Mouse (Mus musculus) thymus, postnatal 14 days (tissue): ENCODE results near the gene Nptxr.
A peak's percentile ranks its signal among the peaks of the same experiment; 100 is the strongest.
"Not testable (repeated sequence)": the region's sequence is repeated elsewhere in the genome, so short reads cannot be mapped to it uniquely, and the experiment has no call there.

Source experiments
- DNase-seq: peaks from one replicate; pipeline ENCODE4 v3.0.0; 2021

The Nptxr gene

GRCm38 (mm10) chr15:79822265-79823199 is 18.0 kb upstream of the Nptxr start:
- no peak for DNase-seq

- DNase-seq = no peak
Measured at GRCm38 (mm10) chr15:79818325-79818724, 13.8 kb upstream of the Nptxr start.

DNA sequence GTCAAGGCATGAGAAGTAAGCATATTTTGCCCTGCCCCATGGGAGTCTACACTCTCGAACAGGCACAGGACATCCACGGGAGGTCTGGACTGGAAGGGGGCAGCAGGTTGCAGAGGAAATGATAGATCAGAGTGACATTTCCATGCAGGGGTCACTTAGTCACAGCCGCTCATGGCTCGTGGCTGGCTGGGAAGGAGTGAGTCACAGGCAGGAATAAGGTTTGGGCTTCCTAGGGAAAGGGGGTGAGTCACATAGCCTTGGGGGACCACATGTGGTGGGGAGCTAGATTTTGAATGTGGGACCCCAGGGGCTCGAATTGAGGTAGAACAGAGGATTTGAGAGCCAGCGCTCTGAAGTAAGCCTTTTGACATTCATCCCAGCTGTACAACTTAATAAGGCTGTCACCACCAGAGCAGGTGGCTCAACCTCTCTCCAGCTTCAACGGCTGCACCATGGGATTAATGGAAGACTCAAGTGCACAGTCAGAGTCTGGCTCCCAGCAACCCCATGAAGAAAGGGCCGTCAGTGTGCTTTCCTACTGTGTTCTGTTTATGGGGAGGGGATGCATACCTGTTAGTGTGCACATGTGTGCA is 9.2 kb upstream of the Nptxr start:
- no peak for DNase-seq

- not testable (repeated sequence) for DNase-seq
Measured at GRCm38 (mm10) chr15:79812840-79813239, 8.3 kb upstream of the Nptxr start.

- no peak for DNase-seq
Measured at GRCm38 (mm10) chr15:79810997-79811396, 6.4 kb upstream of the Nptxr start.

DNA sequence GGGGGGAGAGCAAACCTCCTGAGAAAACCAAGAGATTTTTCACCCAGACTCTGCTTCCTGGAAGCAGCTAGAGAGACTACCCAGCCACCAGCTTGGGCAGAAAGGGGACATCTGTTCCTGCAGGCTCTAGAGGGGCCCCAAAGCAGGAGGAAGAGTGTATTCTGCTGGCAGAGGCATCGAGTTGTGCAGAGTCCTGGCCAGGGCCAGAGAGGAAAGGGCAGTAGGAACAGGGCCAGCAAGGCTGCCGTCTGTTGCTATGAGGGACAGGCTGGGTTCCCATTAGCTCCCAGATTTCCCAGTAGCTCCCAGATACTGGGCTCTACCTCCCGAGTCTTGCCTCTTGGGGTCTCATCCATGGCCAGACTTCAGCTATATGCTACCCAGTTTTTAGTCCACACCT is 5.5 kb upstream of the Nptxr start:
- no peak for DNase-seq

GRCm38 (mm10) chr15:79808658-79809057 is 4.1 kb upstream of the Nptxr start:
- no peak for DNase-seq

GRCm38 (mm10) chr15:79808114-79808513 is 3.5 kb upstream of the Nptxr start:
- peak; percentile 66 for DNase-seq

- no peak for DNase-seq
Measured at GRCm38 (mm10) chr15:79807050-79807449, 2.5 kb upstream of the Nptxr start.

DNA sequence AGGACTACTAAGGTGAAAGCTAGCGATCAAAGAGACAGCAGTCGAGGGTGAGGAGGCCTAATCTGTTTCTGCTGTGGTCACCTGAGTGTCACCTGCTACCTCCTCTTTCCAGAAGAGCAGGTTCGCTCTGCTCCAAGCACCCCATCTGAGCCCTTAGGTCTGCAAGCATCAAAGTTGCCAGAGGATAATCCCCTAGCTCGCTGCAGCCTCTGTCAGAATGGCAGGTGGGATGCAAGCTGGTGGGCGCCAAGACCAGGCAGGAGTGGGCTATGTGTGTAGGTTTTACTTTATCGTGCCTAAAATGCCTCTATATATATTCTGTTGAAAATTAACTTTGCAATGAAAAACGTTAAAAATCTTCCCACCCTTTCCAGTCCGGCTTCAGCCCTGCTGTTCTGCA is 680 bp upstream of the Nptxr start:
- no peak for DNase-seq

- DNase-seq = peak; percentile 31
Measured at GRCm38 (mm10) chr15:79803533-79804351, 824 bp downstream of the Nptxr start.

GRCm38 (mm10) chr15:79802304-79802703 is 2.3 kb downstream of the Nptxr start:
- DNase-seq = no peak

DNA sequence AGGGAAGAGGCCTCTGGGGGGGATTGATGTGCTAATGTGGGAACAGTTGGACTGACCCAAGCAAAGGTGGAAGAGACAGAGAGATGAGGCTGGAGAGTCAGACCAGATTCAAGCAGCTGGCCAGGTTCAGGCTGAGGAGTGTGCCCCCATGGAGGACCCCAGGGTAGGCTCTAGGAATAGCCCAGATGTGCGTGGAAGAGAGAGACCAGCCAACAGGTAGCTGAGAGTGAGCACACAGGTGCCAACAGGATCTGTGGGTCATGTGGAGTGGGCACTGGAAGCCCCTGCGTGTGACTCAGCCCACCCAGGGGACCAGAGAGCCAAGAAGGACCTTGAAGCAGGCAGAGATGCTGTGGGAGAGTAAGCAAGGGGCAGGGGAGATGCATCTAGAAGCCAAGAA is 2.9 kb downstream of the Nptxr start:
- DNase-seq = no peak

- DNase-seq = no peak
Measured at GRCm38 (mm10) chr15:79800701-79801100, 3.9 kb downstream of the Nptxr start.

DNA sequence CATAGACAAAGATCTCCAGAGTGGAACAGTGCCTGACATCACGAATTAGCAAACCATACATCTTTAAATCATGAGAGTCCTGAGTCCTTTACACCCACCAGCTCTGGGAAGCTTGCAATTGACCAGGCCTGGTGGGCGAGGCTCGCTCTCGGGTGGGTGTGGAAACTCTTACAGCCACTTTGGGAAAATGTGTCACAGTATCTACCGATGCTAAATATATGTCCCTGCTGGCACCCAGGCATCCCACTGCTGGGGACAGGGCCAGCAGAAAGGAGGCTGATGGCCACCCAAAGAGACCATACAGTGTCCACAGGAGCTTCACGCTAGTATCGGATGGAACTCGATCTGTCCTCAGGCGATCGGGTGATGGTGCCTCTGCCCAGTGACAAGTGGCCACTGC is 6.0 kb downstream of the Nptxr start:
- no peak for DNase-seq

- no peak for DNase-seq
Measured at GRCm38 (mm10) chr15:79797680-79798079, 6.9 kb downstream of the Nptxr start.

- no peak for DNase-seq
Measured at GRCm38 (mm10) chr15:79797096-79797495, 7.5 kb downstream of the Nptxr start.

DNA sequence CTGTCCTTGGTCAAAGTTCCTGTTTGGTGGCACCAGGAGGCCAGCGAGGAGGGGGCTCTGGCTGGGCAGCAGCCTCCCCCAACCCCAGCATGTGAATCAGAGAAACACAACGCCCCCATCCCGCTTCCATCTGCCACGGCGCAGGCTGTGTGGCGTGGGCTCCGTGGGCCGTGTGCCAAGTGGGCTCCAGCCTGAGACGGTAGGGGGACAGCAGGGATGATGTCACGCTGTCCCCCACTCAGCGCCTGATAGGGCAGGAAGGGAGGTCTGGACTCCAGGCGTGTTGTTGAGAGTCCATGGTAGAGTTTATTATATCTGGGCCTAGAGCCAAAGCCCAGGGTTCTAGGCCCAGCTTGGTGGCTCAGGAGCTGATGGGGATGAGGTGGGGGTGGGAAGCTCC is 8.3 kb downstream of the Nptxr start:
- no peak for DNase-seq

- DNase-seq = no peak
Measured at GRCm38 (mm10) chr15:79794173-79794572, 10.4 kb downstream of the Nptxr start.

- no peak for DNase-seq
Measured at GRCm38 (mm10) chr15:79793076-79793475, 11.5 kb downstream of the Nptxr start.

GRCm38 (mm10) chr15:79792455-79792854 is 12.1 kb downstream of the Nptxr start:
- DNase-seq = no peak

GRCm38 (mm10) chr15:79791502-79791901 is 13.1 kb downstream of the Nptxr start:
- peak; percentile 64 for DNase-seq

- DNase-seq = no peak
Measured at GRCm38 (mm10) chr15:79790905-79791304, 13.7 kb downstream of the Nptxr start.

DNA sequence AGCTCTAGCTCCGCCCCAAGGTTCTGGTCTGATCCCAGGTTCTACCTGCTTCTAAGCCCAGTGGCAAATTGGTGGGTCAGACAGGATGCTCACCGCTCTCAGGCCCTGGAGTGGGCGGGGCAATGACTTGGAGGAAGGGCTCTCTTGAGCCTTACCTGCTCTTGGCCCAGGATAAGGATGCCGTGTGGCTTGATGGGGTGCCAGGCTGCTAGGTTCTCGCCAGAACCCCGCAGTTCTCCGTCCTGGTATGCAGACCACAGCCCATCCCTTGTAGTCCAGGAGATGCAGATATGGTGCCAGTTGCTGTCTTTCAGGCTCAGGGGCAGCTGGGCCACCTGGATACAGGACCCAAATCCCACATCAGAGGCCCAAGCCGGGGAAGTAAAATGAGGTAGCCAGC is 14.5 kb downstream of the Nptxr start:
- DNase-seq = no peak
